Mouse (Mus musculus): ENCODE measurements around the gene Fyb. TPM values are rescaled to one million over a fixed set of nuclear protein-coding genes. Genes with fewer than 3 reads are reported as not detected.

The Fyb gene
- polyA plus RNA-seq, 1 experiment from 2014 or later, result 5.8 TPM

- no peak for DNase-seq (ENCODE audit: low spot score)
- 93% methylated on average over 5 of the region's 5 CpGs for WGBS
- H3K4me3 ChIP-seq (ENCODE audit: low read depth, low read length), result no peak overlapping the region
- H3K27ac ChIP-seq (ENCODE audit: low read depth, low read length), result no peak overlapping the region
- no peaks in the 10 kb centered on the region for H3K36me3 ChIP-seq (ENCODE audit: control insufficient read depth, insufficient read depth, low read length)
- H3K9me3 ChIP-seq (ENCODE audit: control insufficient read depth, low read length), result no peaks in the 10 kb centered on the region
- H3K27me3 ChIP-seq (ENCODE audit: control insufficient read depth, insufficient read depth, low read length), result no peaks in the 10 kb centered on the region
- no peaks in the 10 kb centered on the region for H3K4me1 ChIP-seq (replicated peaks; ENCODE audit: control insufficient read depth, insufficient read depth, low read length)
- H3K9ac ChIP-seq (ENCODE audit: low read depth, low read length), result no peak overlapping the region
- ATAC-seq (ENCODE audit: low FRiP score), result no peak
- no peak overlapping the region for H3K4me2 ChIP-seq (replicated peaks; ENCODE audit: low read depth, low read length)
Observed at GRCm38 (mm10) chr15:6567993-6568392, 45.3 kb downstream of the Fyb start.

DNA sequence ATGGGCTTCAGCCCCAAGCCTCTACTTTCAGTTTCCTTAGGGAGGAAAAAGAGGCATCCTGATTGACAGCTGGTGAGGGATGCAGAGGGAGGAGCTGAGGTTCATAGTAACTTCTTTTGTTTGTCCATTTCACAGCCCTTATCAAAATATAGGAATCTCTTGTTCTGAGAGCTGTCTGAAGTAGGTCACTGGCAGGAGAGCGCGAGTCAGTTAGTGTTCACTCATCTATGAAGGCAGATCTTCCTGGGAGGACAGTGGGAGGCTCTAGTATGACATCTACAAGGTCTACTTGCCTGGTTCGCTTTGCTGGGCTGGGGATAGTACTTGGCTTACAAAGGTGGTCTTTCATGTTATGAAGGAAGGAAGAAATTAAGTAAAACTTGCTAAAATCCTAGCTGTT is 46.0 kb downstream of the Fyb start:
- H3K27ac ChIP-seq (ENCODE audit: low read depth, low read length), result no peak overlapping the region
- H3K9ac ChIP-seq (ENCODE audit: low read depth, low read length), result no peak overlapping the region
- no peak for DNase-seq (ENCODE audit: low spot score)
- no peak for ATAC-seq (ENCODE audit: low FRiP score)
- 87% methylated on average over 3 of the region's 3 CpGs for WGBS
- H3K4me1 ChIP-seq (replicated peaks; ENCODE audit: control insufficient read depth, insufficient read depth, low read length), result no peaks in the 10 kb centered on the region
- H3K4me3 ChIP-seq (ENCODE audit: low read depth, low read length), result no peak overlapping the region
- H3K27me3 ChIP-seq (ENCODE audit: control insufficient read depth, insufficient read depth, low read length), result no peaks in the 10 kb centered on the region
- no peaks in the 10 kb centered on the region for H3K9me3 ChIP-seq (ENCODE audit: control insufficient read depth, low read length)
- H3K4me2 ChIP-seq (replicated peaks; ENCODE audit: low read depth, low read length), result no peak overlapping the region
- H3K36me3 ChIP-seq (ENCODE audit: control insufficient read depth, insufficient read depth, low read length), result no peaks in the 10 kb centered on the region

- no peaks in the 10 kb centered on the region for H3K36me3 ChIP-seq (ENCODE audit: control insufficient read depth, insufficient read depth, low read length)
- ATAC-seq (ENCODE audit: low FRiP score) (no peak), DNase-seq (ENCODE audit: low spot score) (no peak)
- H3K9me3 ChIP-seq (ENCODE audit: control insufficient read depth, low read length), result no peaks in the 10 kb centered on the region
- no peak overlapping the region for H3K9ac ChIP-seq (ENCODE audit: low read depth, low read length)
- no peaks in the 10 kb centered on the region for H3K27me3 ChIP-seq (ENCODE audit: control insufficient read depth, insufficient read depth, low read length)
- 77% methylated on average over 5 of the region's 5 CpGs for WGBS
- H3K4me2 ChIP-seq (replicated peaks; ENCODE audit: low read depth, low read length), result no peak overlapping the region
- H3K4me1 ChIP-seq (replicated peaks; ENCODE audit: control insufficient read depth, insufficient read depth, low read length), result no peaks in the 10 kb centered on the region
- no peak overlapping the region for H3K27ac ChIP-seq (ENCODE audit: low read depth, low read length)
- H3K4me3 ChIP-seq (ENCODE audit: low read depth, low read length), result no peak overlapping the region
Observed at GRCm38 (mm10) chr15:6569074-6569473, 46.4 kb downstream of the Fyb start.

DNA sequence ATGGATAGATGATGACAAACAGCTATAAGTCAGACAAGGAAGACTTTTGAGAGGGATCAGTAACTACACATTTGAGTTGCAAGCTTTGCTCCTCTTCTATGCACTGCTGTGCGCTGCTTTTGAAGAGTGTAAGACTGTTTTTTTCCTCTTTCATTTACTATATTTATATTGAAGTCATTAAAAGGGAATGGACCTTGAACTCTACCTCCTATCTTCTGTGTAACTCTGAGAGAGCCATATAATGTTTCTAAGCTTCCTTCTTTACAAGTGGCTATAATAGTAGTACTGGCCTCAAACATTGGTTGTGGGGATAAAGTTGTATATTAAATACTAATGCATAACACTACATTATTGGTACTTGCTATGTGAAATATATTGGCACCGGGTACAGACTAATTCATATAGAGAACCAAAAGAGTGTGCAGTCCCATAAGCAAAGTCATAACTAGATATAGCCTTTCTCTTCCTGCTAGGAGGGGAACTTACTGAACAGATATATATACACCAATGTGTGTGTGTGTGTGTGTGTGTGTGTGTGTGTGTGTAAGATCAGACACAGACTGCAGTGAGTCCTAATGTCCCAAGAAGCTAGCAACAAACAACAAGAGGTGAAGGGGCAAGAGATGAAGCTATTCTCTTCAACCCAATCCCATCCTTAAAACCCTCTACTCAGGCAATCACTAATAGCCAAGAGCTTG is 47.7 kb downstream of the Fyb start:
- DNase-seq (ENCODE audit: low spot score) (no peak), ATAC-seq (ENCODE audit: low FRiP score) (0 out of 2 replicates have a peak, but pooled peaks have one; percentile 2)
- no peak overlapping the region for H3K4me3 ChIP-seq (ENCODE audit: low read depth, low read length)
- WGBS, result 91% methylated on average over 2 of the region's 2 CpGs
- H3K9me3 ChIP-seq (ENCODE audit: control insufficient read depth, low read length), result no peaks in the 10 kb centered on the region
- no peak overlapping the region for H3K4me2 ChIP-seq (replicated peaks; ENCODE audit: low read depth, low read length)
- no peak overlapping the region for H3K27ac ChIP-seq (ENCODE audit: low read depth, low read length)
- no peaks in the 10 kb centered on the region for H3K4me1 ChIP-seq (replicated peaks; ENCODE audit: control insufficient read depth, insufficient read depth, low read length)
- H3K36me3 ChIP-seq (ENCODE audit: control insufficient read depth, insufficient read depth, low read length), result no peaks in the 10 kb centered on the region
- H3K27me3 ChIP-seq (ENCODE audit: control insufficient read depth, insufficient read depth, low read length), result no peaks in the 10 kb centered on the region
- no peak overlapping the region for H3K9ac ChIP-seq (ENCODE audit: low read depth, low read length)

DNA sequence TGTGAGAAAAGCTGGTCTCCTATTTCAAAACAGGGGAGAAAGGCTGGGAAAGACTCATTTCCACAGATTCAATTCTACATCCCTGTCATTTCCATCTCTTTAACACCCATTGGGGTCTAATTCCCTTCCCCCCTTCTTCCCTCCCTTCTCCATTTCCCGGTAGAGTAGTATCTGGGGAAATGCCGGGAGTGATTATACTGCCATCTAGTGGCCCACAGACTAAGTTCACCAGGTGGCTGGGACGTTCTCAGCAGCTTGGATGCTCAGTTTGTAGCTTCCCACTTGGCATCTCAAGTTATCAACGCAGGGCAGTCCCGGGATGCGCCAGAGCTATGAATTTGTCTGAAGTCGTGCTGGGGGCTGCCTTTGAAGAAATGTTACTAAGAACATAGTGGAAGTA is 48.2 kb downstream of the Fyb start:
- Histone ChIP-seq H3K36me3 (ENCODE audit: control insufficient read depth, insufficient read depth, low read length) (no peaks in the 10 kb centered on the region), H3K27me3 (ENCODE audit: control insufficient read depth, insufficient read depth, low read length) (no peaks in the 10 kb centered on the region), H3K9me3 (ENCODE audit: control insufficient read depth, low read length) (no peaks in the 10 kb centered on the region), H3K27ac (ENCODE audit: low read depth, low read length) (no peak overlapping the region), H3K4me2 (replicated peaks; ENCODE audit: low read depth, low read length) (no peak overlapping the region), H3K4me1 (replicated peaks; ENCODE audit: control insufficient read depth, insufficient read depth, low read length) (no peaks in the 10 kb centered on the region), H3K4me3 (ENCODE audit: low read depth, low read length) (no peak overlapping the region), H3K9ac (ENCODE audit: low read depth, low read length) (no peak overlapping the region)
- ATAC-seq (ENCODE audit: low FRiP score) (peak; percentile 79), DNase-seq (ENCODE audit: low spot score) (peak; percentile 77)
- 14% methylated on average over 7 of the region's 7 CpGs for WGBS

DNA sequence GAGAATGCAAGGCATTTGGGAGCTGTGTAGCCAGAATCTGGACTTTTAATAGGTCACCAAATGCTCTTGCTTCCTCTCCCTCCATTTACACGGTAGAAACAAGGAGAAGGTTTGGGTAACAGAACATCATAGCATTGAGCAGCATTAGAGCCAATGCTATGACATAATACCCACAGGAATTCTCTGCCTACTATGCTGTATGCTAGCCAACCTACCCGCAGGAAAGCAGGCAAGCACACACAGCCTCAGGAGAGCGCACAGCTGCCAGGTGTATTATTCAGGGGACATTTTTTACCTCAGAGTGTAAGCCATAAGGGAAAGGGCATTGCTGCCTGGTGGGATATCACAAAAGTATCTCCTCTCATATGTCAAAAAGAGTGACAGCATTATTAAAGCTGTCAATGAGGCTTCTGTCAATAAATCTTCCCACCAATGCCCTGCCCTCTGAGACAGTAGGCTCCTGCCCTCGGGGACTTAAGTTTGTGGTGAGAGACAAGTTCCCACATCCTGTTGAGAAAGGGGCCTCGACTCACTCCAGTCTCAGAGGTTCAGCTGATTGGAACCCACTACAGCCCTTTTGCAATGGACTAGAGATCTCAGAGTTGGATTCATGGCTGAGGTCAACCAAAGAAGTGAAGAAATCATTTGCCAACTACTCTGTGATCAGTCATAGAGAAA is 51.8 kb downstream of the Fyb start:
- H3K27ac ChIP-seq (ENCODE audit: low read depth, low read length), result no peak overlapping the region
- WGBS, result 59% methylated on average over 5 of the region's 5 CpGs
- no peaks in the 10 kb centered on the region for H3K9me3 ChIP-seq (ENCODE audit: control insufficient read depth, low read length)
- H3K4me2 ChIP-seq (replicated peaks; ENCODE audit: low read depth, low read length), result no peak overlapping the region
- DNase-seq (ENCODE audit: low spot score), result no peak
- H3K4me1 ChIP-seq (replicated peaks; ENCODE audit: control insufficient read depth, insufficient read depth, low read length), result no peaks in the 10 kb centered on the region
- no peaks in the 10 kb centered on the region for H3K36me3 ChIP-seq (ENCODE audit: control insufficient read depth, insufficient read depth, low read length)
- H3K27me3 ChIP-seq (ENCODE audit: control insufficient read depth, insufficient read depth, low read length), result no peaks in the 10 kb centered on the region
- H3K4me3 ChIP-seq (ENCODE audit: low read depth, low read length), result no peak overlapping the region
- no peak for ATAC-seq (ENCODE audit: low FRiP score)
- no peak overlapping the region for H3K9ac ChIP-seq (ENCODE audit: low read depth, low read length)

DNA sequence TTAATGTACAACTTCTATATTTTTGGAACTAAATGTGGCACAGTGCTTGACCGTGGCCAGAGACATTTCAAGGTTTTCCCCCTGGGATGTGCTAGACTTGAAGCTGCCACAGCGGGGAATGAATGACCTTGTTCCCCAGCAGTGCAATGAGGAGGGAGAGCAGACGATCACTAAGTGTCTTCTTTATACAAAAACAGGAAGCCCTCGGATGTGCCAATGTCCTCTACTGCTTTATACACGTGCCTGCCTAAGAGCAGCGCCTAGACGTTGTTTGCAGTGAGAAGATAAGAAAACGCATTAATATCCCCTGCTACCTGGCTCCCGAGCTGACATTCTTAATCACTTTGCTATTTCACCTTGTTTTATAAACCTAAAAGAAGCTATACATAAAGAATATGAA is 55.3 kb downstream of the Fyb start:
- WGBS, result 81% methylated on average over 9 of the region's 9 CpGs
- H3K9ac ChIP-seq (ENCODE audit: low read depth, low read length), result no peak overlapping the region
- no peaks in the 10 kb centered on the region for H3K9me3 ChIP-seq (ENCODE audit: control insufficient read depth, low read length)
- ATAC-seq (ENCODE audit: low FRiP score) (no peak), DNase-seq (ENCODE audit: low spot score) (no peak)
- H3K4me1 ChIP-seq (replicated peaks; ENCODE audit: control insufficient read depth, insufficient read depth, low read length), result no peaks in the 10 kb centered on the region
- H3K4me3 ChIP-seq (ENCODE audit: low read depth, low read length), result no peak overlapping the region
- no peak overlapping the region for H3K27ac ChIP-seq (ENCODE audit: low read depth, low read length)
- no peaks in the 10 kb centered on the region for H3K36me3 ChIP-seq (ENCODE audit: control insufficient read depth, insufficient read depth, low read length)
- no peaks in the 10 kb centered on the region for H3K27me3 ChIP-seq (ENCODE audit: control insufficient read depth, insufficient read depth, low read length)
- H3K4me2 ChIP-seq (replicated peaks; ENCODE audit: low read depth, low read length), result no peak overlapping the region

GRCm38 (mm10) chr15:6578654-6579053 is 56.0 kb downstream of the Fyb start:
- Histone ChIP-seq H3K27me3 (ENCODE audit: control insufficient read depth, insufficient read depth, low read length) (no peaks in the 10 kb centered on the region), H3K4me2 (replicated peaks; ENCODE audit: low read depth, low read length) (no peak overlapping the region), H3K36me3 (ENCODE audit: control insufficient read depth, insufficient read depth, low read length) (no peaks in the 10 kb centered on the region), H3K9me3 (ENCODE audit: control insufficient read depth, low read length) (no peaks in the 10 kb centered on the region), H3K27ac (ENCODE audit: low read depth, low read length) (no peak overlapping the region), H3K4me1 (replicated peaks; ENCODE audit: control insufficient read depth, insufficient read depth, low read length) (no peaks in the 10 kb centered on the region), H3K4me3 (ENCODE audit: low read depth, low read length) (no peak overlapping the region), H3K9ac (ENCODE audit: low read depth, low read length) (no peak overlapping the region)
- DNase-seq (ENCODE audit: low spot score), result no peak
- ATAC-seq (ENCODE audit: low FRiP score), result no peak
- WGBS, result 84% methylated on average over 2 of the region's 2 CpGs

DNA sequence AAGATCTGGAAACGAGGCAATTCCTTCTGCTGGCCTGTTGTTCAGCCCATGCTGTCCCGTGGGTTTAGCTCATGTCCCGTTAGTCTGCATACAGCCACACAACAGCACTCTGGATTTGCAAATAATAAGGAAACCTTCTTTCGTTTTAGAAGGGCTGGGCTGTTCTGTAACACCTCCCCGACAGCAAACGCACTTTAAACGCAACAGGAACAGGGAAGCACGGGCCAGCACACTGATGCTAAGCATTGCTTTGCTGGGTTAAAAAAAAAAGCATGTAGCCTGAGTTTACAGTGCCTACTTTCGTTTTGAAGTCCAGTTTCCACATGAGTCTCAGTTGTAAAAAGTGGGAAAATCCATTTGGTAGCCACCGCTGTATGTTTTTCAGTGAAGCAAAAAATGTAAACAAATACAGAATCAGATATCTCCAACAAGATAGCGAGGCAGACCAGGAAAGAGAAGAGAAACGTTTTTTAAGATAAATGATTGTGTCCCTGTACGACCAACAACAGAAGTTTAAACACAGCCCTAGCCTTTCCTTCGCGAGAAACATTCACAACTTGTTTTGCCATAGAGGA is 56.6 kb downstream of the Fyb start:
- Histone ChIP-seq H3K4me3 (ENCODE audit: low read depth, low read length) (no peak overlapping the region), H3K27ac (ENCODE audit: low read depth, low read length) (no peak overlapping the region), H3K9me3 (ENCODE audit: control insufficient read depth, low read length) (no peaks in the 10 kb centered on the region), H3K36me3 (ENCODE audit: control insufficient read depth, insufficient read depth, low read length) (no peaks in the 10 kb centered on the region), H3K4me1 (replicated peaks; ENCODE audit: control insufficient read depth, insufficient read depth, low read length) (no peaks in the 10 kb centered on the region), H3K27me3 (ENCODE audit: control insufficient read depth, insufficient read depth, low read length) (no peaks in the 10 kb centered on the region), H3K4me2 (replicated peaks; ENCODE audit: low read depth, low read length) (no peak overlapping the region), H3K9ac (ENCODE audit: low read depth, low read length) (no peak overlapping the region)
- 84% methylated on average over 15 of the region's 15 CpGs for WGBS
- DNase-seq (ENCODE audit: low spot score), result no peak
- no peak for ATAC-seq (ENCODE audit: low FRiP score)
